Mouse (Mus musculus): ENCODE measurements around the gene Malrd1.

Malrd1 gene

DNA sequence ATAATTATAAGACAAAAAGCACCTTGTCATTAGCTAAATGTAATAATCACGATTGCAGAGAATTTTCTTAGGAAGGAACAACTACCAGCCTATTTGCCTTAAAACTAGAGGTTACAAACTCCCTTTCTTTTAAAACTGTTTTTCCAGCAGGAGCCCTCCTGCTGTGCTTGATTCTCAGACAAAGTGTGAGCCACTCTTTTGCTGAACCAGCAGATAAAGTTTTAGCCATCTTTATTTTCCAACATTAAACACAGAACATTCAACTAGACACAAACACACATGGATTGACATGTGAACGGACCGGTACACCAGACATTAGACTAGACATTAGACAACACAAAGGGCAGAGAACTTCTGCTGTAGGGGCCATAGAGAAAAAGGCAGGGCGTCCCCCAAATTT is 505.3 kb downstream of the Malrd1 start:
- no peak for DNase-seq (ENCODE audit: low read depth, low spot score)

DNA sequence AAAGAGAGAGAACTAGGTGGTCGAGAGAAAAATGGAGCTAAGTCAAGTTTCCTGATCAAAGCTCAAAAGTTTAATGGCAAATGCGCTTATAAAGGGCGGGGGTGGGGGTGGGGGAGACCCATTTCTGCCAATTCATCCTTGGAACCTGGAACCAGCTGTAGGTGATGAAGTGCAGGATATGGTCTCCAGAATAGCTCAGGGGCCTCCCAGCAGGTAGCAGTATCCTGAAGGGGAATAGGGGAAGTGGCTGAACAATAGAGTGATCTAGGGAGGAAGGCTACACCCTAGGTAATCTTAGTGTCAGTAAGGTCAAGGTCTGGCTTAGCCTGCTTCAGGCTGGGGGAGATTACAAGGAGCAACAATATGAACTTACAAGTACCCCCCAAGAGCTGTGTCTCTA is 506.5 kb downstream of the Malrd1 start:
- no peak for DNase-seq (ENCODE audit: low read depth, low spot score)

DNA sequence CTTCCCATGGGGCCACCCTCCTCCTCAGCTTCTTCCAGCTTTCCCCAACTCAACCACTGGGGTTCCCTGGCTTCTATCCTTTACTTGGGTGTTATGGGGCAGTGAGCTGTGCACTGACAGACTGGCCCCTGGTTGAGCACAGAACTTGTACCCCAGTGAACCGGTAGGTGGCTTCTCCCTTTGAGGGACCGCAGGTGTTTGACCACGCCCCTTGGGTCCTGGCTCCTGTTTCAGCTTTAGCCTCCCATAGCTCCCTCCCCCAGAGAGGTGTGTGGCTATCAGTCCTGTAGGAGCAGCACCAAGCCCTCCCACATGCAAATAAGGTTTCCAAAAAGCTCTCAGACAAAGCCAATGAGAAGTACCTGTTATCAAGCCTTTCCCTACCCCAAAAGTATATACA is 584.4 kb downstream of the Malrd1 start:
- no peak for DNase-seq (ENCODE audit: low read depth, low spot score)

DNA sequence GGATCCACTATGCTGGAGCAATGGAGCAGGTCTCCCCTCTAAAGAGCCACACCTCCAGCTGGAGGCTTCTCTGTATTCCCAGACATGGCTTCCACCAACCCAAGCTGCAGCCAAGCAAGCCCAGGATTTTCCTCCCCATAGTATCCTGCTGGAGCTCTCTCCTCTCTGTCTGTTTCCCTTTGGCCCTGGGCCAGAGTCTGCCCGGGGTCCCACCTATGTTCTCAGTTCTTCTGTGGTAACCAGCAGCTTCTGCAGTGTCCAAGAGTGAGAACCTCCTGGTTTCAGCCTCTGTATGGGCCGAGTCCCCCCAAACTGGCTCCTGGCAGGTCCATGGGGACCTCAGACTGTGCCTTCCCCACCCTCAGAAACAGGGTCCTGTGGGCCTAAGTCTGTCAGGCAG is 587.1 kb downstream of the Malrd1 start:
- no peak for DNase-seq (ENCODE audit: low read depth, low spot score)

DNA sequence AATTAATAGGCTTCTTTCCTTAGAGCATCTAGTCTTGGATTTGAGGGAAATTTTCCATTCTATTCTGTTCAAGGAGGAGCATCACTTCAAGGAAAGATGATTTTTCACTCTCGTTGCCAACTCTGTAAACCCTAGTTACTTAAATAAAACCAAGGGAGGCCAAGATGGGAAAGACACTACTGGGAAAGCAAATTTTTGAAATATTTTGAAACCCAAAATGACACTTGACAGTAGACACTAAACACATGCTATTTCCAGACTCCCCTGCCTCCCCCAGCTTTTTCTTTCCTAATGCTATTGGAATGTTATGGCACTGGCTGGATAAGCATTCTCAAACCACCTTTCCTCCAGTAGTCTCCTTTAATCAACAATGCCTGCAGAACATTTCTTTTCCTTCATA is 621.7 kb downstream of the Malrd1 start:
- no peak for DNase-seq (ENCODE audit: low read depth, low spot score)

DNA sequence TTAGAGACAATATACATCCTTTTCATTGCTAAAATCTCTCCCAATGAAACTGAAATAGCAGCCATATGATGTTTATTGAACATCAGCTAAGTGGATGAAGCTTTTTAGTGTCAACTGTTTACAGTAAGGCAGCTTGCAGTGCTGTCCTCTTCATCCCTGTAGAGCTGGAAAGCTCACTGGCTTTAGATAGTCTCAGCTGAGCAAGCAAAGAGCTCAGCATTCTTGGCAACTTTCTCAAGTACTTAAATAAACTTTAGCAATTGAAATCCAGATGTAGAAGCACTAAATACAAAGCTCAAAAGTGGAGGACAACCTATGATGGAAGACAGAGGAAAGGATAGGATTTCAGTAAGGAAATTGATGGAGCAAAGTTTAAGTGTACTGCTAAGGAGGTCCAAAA is 626.3 kb downstream of the Malrd1 start:
- no peak for DNase-seq (ENCODE audit: low read depth, low spot score)

DNA sequence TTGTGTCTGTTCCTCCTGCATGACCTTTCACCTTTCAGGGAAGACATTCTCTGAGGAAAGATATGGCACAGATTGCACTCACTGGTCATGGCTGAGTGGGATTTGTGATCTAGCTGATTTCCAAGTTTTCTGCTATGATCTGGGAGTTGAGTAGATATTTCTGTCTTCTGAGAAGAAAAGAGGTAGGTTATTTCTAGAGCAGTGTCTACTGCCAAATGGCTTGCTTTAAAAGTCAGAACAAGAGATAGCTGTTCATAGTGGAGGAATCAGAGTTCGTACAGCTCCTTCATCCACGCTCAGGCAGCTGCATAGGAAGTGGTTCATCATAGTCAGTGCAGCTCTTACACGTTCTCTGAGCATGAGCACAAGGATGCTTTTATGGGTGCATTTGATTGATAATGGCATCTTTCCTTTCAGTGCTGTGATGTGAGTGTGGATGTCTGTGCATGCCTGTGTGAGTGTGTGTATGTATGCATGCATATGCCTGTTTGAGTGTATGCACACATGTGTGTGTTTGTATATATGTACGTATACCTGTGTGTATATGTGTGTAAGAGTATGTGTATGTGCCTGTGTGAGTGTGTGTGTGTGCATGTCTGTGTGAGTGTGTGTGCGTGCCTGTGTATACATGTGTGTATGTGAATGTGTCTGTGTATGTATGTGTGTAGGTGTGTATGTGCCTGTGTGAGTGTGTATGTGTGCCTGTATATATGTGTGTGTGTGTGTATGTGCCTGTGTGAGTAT is 637.1 kb downstream of the Malrd1 start:
- DNase-seq (ENCODE audit: low read depth, low spot score) = no peak

DNA sequence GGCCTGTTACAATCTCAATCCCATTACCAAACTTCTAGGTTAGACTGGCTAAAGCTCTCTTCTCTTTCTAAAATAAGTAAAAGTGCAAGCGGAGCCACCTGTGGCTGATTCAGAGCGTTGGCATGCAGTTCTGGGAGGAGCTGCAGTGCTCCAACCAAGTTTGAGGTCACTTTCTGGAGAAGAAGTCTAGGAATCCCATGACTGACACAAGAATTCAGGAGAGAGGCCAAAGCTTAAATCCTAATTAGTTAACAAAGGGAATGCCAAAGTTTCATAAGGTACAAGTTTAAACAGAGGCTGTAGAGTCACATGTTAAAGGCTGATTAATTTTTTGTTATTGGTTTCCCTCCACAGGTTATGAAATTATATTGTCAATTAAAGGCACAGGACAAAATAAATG is 642.3 kb downstream of the Malrd1 start:
- no peak for DNase-seq (ENCODE audit: low read depth, low spot score)

DNA sequence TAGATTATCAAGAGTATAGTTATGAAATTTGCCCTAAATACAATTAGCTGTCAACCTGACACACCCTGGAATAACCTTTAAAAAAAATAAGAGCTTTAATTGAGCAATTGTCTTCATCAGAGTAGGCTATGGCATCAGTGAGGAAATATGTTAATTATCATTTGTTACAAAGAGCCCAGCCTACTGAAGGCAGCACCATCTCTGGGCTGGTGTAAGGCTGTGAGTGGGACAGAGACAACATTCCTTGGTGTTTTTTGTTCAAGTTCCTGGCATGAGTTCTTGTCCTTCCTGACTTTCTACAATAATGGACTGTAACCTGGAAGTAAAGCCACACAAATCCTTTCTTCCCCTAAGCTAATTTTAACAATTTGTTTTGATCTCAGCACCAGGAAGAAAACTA is 645.8 kb downstream of the Malrd1 start:
- no peak for DNase-seq (ENCODE audit: low read depth, low spot score)

DNA sequence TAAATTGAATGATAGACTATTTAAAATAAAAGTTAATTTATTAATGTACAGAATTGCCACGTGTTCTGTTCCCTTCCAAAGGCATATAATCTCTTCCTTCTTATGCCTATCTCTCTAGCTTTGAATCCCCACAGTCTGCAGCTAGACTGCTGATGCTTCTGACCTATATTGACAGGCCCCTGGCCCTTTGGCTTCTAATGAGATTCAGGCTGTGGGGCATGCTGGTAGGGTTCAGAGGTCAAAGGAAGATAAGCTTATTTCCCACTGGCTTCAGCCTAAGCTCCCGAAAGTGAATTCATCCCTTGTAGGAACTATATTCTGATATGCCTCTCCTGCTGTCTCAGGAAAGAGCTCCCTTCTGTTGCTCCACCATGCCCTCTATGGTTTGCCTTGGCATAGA is 647.1 kb downstream of the Malrd1 start:
- no peak for DNase-seq (ENCODE audit: low read depth, low spot score)

DNA sequence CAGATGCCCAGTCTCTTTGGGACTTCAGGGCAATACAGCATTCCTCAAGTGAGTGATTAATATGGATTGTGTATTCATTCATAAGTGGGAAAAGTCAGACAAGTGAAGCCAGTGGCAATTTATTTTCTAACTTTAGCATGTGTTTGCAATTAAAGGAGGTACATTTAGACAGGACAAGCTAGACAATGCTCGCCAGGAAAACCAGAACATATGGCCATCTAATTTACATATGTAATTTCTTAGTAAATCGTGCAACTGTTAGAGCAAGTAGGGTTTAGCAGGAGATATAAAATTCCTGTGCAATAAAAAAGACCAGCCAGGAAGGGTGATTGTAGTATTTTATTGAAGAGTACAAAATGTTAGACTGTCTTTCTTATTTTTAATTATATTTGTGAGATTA is 655.9 kb downstream of the Malrd1 start:
- DNase-seq (ENCODE audit: low read depth, low spot score) = no peak

DNA sequence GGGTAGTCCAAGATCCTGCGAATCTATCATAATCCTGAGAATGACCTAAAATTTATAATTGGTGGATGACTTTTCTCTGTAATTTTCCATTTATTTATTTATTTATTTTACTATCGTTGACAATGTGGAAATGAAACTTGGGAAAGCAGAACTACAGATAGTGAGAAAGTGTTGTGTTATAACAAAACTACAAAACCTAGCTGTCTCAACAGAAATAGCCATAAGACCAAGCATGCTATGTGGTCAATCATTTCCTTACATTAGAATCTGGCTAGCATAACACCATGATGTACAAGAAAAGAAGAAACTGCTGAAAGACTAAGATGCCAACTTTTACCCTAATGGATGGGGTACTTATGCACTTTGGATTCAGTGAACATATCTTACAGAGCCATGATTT is 656.9 kb downstream of the Malrd1 start:
- no peak for DNase-seq (ENCODE audit: low read depth, low spot score)

DNA sequence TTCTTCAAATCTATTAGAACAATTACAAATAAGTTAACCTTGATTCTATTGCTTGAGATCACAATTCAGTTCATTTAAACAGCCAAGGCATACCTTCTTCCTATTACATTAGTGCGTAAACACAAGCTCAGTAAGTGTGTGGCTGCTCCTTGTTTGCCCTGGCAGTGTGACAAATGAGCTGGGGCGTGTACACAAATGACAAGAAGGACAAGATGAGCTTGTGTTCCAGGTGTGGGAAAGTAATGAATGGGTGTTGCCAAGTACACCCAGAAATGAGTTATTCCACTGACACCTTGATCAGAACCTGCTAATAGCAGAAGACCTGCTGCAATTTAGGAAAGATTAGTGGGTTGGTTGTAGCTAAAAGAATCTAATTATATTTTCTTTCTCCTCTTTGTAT is 683.7 kb downstream of the Malrd1 start:
- DNase-seq (ENCODE audit: low read depth, low spot score) = no peak

DNA sequence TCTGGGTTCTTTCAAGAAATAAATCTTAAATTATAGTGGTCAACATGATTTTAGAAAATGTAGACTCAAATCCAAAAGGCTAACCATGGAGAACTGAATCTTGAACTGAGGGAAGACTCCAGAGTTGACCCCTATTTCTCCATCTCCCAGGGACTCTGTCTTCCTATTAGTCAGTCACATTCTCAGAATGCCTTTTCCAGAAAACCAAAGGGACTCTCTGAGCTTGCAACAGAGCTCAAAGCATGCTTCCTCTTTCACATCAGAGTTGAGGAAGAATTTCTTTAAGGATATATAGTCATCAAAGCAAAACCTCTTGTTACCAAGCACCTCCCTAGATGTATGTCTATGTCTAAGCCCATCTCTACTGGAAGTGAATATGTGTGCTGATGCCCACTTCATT is 686.5 kb downstream of the Malrd1 start:
- DNase-seq (ENCODE audit: low read depth, low spot score) = no peak

DNA sequence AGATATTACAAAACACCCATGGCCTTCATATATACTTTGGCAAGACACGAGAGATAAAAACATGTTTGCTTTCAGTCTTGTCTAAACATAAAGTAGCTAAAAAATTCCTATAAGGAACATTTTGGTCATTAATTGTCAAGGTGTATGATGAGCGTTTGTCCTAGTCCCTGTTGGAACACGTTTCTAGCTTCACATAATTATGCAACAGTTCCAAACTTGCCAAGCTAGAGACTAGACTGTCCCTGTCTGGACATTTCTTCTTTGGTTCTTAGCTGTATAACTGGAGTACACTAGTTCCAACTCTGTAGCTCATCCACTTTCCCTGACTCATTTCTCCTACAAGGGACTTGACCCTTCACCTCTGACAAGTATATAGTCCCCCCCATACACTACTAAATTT is 687.8 kb downstream of the Malrd1 start:
- DNase-seq (ENCODE audit: low read depth, low spot score) = no peak

DNA sequence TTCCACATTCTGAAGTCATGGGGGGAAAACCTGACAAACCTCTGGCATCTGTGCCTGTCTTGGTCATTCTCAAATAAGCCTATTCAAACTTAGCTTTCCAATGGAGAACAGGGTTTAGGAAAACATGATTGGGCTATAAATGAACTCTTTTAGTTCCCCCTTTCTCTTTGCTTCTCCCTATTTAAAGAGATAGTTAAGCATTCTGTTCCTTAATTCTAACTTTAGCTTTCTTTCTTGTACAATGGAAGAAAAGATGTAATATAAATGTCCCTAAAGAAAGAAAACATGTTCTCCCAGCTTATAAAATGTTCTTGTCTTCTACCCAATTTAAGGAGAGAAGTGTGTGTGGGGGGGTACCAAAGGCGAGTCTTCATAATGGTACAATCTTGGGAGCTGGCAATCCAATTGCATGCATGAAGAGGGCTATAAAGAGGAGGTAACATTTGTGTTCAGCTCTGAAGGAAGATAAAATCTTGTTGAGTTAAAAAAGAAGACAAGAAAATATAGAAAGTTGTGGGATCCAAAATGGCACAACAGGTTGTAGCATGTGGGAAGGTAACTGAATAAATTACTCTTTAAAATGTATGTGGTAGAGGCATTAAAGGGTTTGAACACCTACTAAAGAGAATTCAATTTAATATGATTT is 702.0 kb downstream of the Malrd1 start:
- no peak for DNase-seq (ENCODE audit: low read depth, low spot score)

DNA sequence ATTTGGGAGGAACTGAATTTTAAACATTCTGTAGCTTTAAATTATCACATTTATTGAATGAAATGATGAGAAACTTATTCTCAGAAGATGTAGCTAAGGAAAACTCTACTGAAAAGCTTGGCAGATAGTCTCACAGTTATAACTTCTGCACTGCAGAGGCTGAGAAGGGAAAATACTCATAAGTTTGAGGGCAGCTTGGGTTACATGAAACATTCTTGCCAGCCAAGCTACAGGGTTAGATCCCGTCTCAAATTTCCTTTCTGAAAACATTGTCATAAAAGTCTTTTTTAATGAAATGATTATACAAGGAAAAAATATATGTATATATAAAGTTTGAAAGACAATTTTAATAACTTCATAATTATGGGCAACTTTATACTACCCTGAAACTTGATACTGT is 714.6 kb downstream of the Malrd1 start:
- DNase-seq (ENCODE audit: low read depth, low spot score) = no peak

DNA sequence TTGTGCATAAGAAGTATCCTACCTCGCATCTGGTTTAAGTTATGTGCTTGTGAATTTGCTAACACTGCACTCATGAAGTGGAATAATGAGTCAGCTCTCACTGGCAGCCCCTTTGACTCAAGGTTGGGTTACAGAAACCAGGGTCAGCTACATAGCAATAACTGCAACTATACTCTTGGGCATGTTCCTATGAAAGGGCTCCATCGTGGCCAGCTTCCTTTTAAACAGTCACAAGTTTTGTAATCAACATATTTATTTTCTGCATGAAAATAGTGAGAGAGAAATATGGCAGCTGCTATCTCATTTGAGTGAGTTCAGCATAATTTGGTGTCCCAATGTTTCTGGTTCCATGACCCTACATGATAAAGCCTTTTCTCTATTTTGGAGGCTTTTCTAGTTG is 716.8 kb downstream of the Malrd1 start:
- no peak for DNase-seq (ENCODE audit: low read depth, low spot score)

DNA sequence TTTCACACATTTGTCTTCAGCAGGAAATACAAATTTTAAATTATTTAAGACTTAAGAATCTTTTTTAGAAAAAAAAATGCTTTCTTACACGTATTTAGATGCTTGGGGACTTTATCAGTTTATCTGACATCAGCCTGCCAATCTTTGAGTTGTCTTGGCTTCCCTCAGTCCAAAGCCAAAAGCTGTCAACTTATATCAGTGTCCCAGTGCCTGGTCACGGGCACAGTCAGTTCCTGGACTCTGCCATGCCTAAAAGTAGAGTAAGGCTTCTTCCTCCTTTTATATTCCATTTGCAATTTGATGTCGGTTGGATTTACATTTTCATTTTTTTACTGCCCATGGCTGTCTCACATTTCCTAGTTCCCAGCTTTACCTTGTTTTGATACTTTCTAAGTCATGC is 722.6 kb downstream of the Malrd1 start:
- no peak for DNase-seq (ENCODE audit: low read depth, low spot score)

DNA sequence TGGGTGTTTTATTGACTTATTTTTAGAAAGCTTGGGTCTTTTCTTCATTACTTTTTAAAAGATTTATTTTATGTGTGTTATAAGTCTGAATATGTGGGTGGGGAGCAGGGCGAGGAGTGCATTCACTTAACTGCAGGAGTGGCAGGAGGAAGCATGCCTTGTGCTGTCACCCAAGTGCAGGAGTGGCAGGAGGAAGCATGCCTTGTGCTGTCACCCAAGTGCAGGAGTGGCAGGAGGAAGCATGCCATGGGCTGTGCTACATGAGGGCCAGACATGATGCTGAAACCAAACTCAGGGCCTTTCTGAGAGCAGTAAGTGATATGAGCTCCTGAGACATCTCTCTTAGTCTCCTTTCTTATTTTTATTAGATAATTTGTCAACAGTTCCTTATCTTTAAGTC is 726.0 kb downstream of the Malrd1 start:
- no peak for DNase-seq (ENCODE audit: low read depth, low spot score)

Data from CD4-positive helper T cell, adult 2 months (primary cell).